Mouse (Mus musculus): ENCODE data around the gene Hnrnpc. TPM values are rescaled to one million over a fixed set of nuclear protein-coding genes. Genes with fewer than 3 reads are reported as not detected.
"Not testable (repeated sequence)": the region's sequence is repeated elsewhere in the genome, so short reads cannot be mapped to it uniquely, and the experiment has no call there.

The Hnrnpc gene
- total RNA-seq, 2 experiments from 2014 or later, result 81.7 to 100 TPM

GRCm38 (mm10) chr14:52100170-52100960 is 3.5 kb downstream of the Hnrnpc start:
- no peak for TF ChIP-seq CTCF (IDR thresholded peaks at IDR 0.05)
- Histone ChIP-seq H3K4me3 (peak overlapping the region; percentile 97), H3K27ac (peak overlapping the region; percentile 44; the same call in 1 of the 2 replicates)
- intact Hi-C loops (cut with DNase I), result loop anchor here (5.0 to 10.0 kb wide), 4 partner anchors 78 to 216 kb away; partner anchors contain the start of genes Chd8, Mettl17, Mettl3 and Zfp219
- DNase-seq, result no peak

GRCm38 (mm10) chr14:52099563-52099962 is 4.3 kb downstream of the Hnrnpc start:
- intact Hi-C loops (cut with DNase I), result no loop called here
- Histone ChIP-seq H3K4me3 (peak overlapping the region; percentile 97), H3K27ac (no peak overlapping the region)
- no peak for TF ChIP-seq CTCF (IDR thresholded peaks at IDR 0.05)
- no peak for DNase-seq

- H3K4me3 ChIP-seq, result peak overlapping the region; percentile 13; the same call in 1 of the 2 replicates
- intact Hi-C loops (cut with DNase I); H3K27ac ChIP-seq; DNase-seq: not testable (repeated sequence)
Measured at GRCm38 (mm10) chr14:52098387-52098786, 5.4 kb downstream of the Hnrnpc start.

DNA sequence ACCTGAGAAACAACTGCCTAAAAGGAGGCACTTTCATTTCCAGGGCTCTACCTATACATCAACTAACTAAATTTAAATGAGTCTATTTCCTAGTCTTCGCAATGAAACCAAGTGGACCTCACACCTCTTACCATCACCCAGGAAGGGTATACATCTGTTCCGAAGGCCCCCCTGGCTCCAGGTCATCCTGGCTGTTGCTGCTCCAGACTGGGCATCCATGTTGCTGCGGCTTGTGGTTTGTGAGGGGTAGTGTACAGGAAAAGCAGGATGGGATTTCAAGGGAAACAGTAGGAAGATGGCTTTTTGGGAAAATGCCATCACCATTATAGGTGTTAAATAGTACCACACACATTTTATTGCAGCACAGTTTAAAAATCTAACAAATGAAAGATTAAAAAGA is 6.6 kb downstream of the Hnrnpc start:
- intact Hi-C loops (cut with DNase I); H3K27ac ChIP-seq; DNase-seq; H3K4me3 ChIP-seq: not testable (repeated sequence)

DNA sequence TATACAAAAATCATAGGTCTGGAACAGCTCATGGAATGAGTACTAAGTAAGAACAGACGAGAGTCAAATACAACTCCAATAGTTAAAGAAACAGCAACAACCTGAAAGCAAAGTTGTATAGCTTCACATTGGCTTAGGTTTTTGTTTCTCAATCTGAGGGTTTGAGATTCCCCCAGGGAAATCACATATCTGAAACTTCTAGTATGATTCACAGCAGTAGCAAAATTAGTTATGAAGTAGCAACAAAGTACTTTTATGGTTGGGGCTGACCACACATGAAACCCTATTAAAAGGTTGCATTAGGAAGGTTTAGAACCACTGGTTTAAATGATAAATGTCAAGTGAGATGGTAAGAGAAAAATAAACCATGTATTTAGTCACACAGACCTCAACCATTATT is 9.3 kb downstream of the Hnrnpc start:
- DNase-seq, result no peak
- no peak overlapping the region for H3K4me3 ChIP-seq
- intact Hi-C loops (cut with DNase I), result no loop called here
- TF ChIP-seq CTCF (IDR thresholded peaks at IDR 0.05), result no peak
- H3K27ac ChIP-seq, result no peak overlapping the region

- DNase-seq, result no peak
- no peak overlapping the region for H3K4me3 ChIP-seq
- intact Hi-C loops (cut with DNase I), result no loop called here
- H3K27ac ChIP-seq, result no peak overlapping the region
- no peak for TF ChIP-seq CTCF (IDR thresholded peaks at IDR 0.05)
Measured at GRCm38 (mm10) chr14:52083083-52083482, 20.7 kb downstream of the Hnrnpc start.

DNA sequence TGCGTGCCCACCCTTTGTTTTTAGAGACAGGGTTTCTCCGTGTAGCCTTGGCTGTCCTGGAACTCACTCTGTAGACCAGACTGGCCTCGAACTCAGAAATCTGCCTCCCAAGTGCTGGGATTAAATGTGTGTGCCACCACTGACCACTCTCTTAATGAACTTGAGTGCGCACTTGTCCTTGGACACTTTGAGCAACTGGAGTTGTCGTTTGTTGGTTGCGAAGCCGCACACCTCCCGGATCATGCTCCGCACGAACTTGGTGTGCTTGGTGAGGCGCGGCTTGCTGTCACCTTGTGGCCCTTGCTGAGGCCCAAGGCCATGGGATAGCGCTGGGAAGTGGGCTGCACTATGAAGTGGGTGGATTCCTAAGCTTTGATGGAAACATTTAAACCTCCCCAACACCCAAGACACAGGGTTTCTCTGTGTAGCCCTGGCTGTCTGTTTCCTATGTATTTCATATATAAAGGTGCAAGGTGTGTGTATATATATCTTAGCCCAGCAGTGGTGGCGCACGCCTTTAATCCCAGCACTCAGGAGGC is 32.2 kb downstream of the Hnrnpc start:
- Histone ChIP-seq H3K4me3 (no peak overlapping the region), H3K27ac (no peak overlapping the region)
- TF ChIP-seq CTCF (IDR thresholded peaks at IDR 0.05), result no peak
- intact Hi-C loops (cut with DNase I), result no loop called here
- DNase-seq, result no peak

DNA sequence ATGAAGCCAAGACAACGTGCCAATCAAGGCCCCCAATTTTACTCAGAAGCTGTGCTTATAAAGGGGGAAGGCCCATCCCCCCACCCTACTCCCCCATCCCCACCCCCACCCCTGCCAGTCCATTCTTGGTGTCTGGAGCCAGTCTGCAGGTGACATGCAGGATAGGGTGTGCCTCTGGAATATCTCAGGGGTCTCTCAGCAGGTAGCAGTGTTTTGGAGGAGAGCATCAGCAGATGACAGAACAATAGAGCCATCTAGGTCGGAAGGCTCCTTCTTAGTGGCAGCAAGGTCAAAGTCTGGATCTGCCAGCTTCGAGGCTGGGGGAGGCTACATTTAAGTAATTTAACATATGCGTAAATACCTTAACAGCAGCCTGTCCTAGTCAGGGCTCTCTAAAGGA is 37.7 kb downstream of the Hnrnpc start:
- no peak for DNase-seq
- Histone ChIP-seq H3K4me3 (no peak overlapping the region), H3K27ac (no peak overlapping the region)
- intact Hi-C loops (cut with DNase I), result no loop called here
- TF ChIP-seq CTCF (IDR thresholded peaks at IDR 0.05), result no peak

DNA sequence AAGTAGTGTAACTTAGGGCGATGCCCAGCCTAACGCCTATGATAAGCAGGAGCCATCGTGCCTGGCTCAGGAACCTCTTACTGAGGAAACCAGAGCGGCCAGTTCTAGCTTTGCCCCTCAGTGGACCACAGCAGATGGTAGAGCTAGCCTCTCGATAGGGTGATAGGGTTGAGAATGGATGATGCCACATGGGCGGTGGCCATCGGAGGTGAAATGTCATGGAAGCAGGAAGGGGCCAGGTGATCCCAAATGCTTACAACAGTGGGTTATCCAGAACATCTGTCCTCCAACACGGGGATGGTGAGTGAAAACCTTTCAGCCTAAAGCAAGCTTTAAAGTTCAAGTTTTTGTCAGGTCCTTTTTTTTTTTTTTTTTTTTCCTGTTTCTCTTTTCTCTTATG is 42.0 kb downstream of the Hnrnpc start:
- no peak for DNase-seq
- intact Hi-C loops (cut with DNase I), result no loop called here
- no peak overlapping the region for H3K27ac ChIP-seq
- H3K4me3 ChIP-seq, result no peak overlapping the region
- no peak for TF ChIP-seq CTCF (IDR thresholded peaks at IDR 0.05)

GRCm38 (mm10) chr14:52060800-52061199 is 43.0 kb downstream of the Hnrnpc start:
- no peak for TF ChIP-seq CTCF (IDR thresholded peaks at IDR 0.05)
- intact Hi-C loops (cut with DNase I), result no loop called here
- no peak for DNase-seq
- no peak overlapping the region for H3K27ac ChIP-seq
- no peak overlapping the region for H3K4me3 ChIP-seq

GRCm38 (mm10) chr14:52059982-52060381 is 43.8 kb downstream of the Hnrnpc start:
- intact Hi-C loops (cut with DNase I), result no loop called here
- Histone ChIP-seq H3K4me3 (no peak overlapping the region), H3K27ac (no peak overlapping the region)
- DNase-seq, result no peak
- TF ChIP-seq CTCF (IDR thresholded peaks at IDR 0.05), result no peak

GRCm38 (mm10) chr14:52052720-52053119 is 51.1 kb downstream of the Hnrnpc start:
- DNase-seq; H3K4me3 ChIP-seq; intact Hi-C loops (cut with DNase I); H3K27ac ChIP-seq: not testable (repeated sequence)

DNA sequence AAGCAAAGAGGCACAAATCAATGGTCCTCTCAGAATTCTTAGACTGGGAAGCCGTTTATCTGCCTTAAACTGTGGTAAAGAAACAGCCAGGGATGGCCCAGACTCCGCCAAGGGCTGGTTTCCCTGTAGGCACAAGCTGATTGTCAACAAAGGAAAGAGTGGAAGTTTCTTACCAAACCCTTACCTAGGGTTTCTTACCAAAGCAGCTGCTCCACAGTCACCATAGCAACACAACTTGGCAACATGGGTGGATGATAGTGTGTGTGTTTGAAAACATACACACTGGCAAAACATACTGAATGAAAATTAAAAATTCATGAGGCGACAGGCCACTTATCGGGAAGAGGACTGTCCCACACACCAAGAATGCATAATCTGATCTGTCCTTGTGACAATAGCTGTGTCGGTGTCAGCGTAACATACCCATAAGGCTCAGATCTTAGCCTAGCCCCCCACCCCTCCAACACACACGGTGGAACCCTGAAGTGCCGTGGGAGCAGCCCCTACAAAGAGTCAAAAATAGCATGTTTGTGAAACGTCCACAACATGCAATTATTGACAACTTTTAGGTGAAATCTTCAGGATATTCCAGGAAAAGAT is 57.8 kb downstream of the Hnrnpc start:
- H3K27ac ChIP-seq, result no peak overlapping the region
- DNase-seq, result no peak
- TF ChIP-seq CTCF (IDR thresholded peaks at IDR 0.05), result no peak
- intact Hi-C loops (cut with DNase I), result no loop called here
- H3K4me3 ChIP-seq, result no peak overlapping the region
